Mouse (Mus musculus): Measurements from ENCODE around the gene Fam120b. TPM values are rescaled to one million over a fixed set of nuclear protein-coding genes. Genes with fewer than 3 reads are reported as not detected.

Fam120b gene
- polyA plus RNA-seq (2017; shearing (Covaris generic)), result 58.2 TPM

GRCm38 (mm10) chr17:15395997-15396675 is at the start of gene Fam120b:
Fam120b (plus strand) TSS chr17:15396202.

GRCm38 (mm10) chr17:15376494-15377181 is 19.4 kb upstream of the Fam120b start, which contains the start of gene Dll1:
Dll1 (minus strand) TSS chr17:15376872.

Other genes starting within 250 kb of the Fam120b start
- 0.15 TPM for gene Dll1, start 19.3 kb upstream of the Fam120b start, polyA plus RNA-seq (2017; shearing (Covaris generic))
- 305 TPM for gene Psmb1, start 103.5 kb downstream of the Fam120b start, polyA plus RNA-seq (2017; shearing (Covaris generic))
- gene Tbp, start 103.7 kb downstream of the Fam120b start, polyA plus RNA-seq (2017; shearing (Covaris generic)), result 62.5 TPM
- 23.1 TPM for gene Pdcd2, start 131.1 kb downstream of the Fam120b start, polyA plus RNA-seq (2017; shearing (Covaris generic))
- gene Prdm9, start 168.2 kb downstream of the Fam120b start, polyA plus RNA-seq (2017; shearing (Covaris generic)), result 10.2 TPM